Mouse (Mus musculus): ENCODE data around the gene Epha8. TPM values are rescaled to one million over a fixed set of nuclear protein-coding genes. Genes with fewer than 3 reads are reported as not detected.

The Epha8 gene
- total RNA-seq, 2 experiments from 2014 or later, result not detected

Other genes starting within 250 kb of the Epha8 start
- 1 to 10 TPM; 1.2 to 4.2 TPM for gene Ephb2, start 120.8 kb downstream of the Epha8 start, total RNA-seq (2021)
- 10 to 100 TPM; 18.8 to 20.8 TPM for gene C1qb, start 70.6 kb downstream of the Epha8 start, total RNA-seq (2021)
- 10 to 100 TPM; 15.2 to 18.1 TPM for gene C1qc, start 63.8 kb downstream of the Epha8 start, total RNA-seq (2021)
- 10 to 100 TPM; 18.7 to 19.7 TPM for gene C1qa, start 58.0 kb downstream of the Epha8 start, total RNA-seq (2021)
- gene Zbtb40, start 92.0 kb upstream of the Epha8 start, total RNA-seq (2021), result 1 to 10 TPM; 4.2 to 4.4 TPM